Mouse (Mus musculus) T-helper 17 cell (primary cell): Measurements from ENCODE around the gene Kank1.

ENCODE experiments used
- in situ Hi-C, 2 experiments: fragments of 300-600 bp; cut with MboI, MseI; formaldehyde crosslinking; loops; 1 replicate in 1 of 2; 2 replicates in 1 of 2; pipeline ENCODE4 v1.15.1; 2025; ENCODE audit warnings: high pct_unique_total_duplicates in 2 of 2

Gene Kank1

GRCm38 (mm10) chr19:25236596-25237491 is at the start of gene Kank1:
Gene Kank1 (plus strand): TSS chr19:25236975.
- in situ Hi-C loops: loop anchor here in 1 of 2 experiments (25.0 kb wide), 1 partner anchor 1300 kb away; no protein-coding TSS in a partner anchor

DNA sequence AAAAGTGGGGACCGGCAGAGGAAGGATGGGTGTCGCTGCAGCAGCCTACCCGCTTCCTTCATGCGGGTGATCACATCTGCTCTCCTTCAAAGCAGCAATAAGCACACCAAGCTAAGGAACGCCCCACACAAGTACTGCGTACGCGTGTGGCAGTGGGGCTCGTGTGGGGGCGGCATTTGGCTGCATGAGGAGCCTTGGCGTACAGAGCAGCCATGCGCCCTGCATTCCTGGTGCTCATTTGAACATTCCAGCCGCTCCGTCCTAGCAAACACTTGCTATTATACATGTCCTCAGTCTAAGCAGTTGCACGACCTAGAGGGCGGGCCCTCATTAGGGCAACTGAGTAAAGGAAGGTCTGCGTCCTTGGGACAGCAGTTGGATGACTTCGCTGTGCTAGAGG is 49.1 kb upstream of the Kank1 start:
- in situ Hi-C loops: no loop called here

DNA sequence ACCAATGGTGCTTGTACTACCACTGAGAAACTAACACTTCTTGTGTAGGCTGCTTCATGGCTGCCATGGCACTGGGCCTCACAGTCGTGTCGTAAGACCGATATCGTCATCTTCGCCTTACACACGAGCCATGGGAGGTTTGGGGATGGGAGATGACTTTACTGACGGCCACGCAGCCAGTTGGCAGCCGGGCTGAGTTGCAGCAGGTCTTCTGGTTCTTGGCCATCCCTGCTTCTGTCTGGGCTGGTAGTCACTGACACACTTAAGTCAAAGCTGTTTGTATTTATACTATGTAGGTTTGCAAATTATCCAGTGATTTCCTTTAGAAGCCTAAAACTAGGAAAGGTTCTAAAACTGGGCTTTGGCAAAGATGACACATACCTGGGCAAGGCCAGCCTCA is 43.0 kb upstream of the Kank1 start:
- in situ Hi-C loops: no loop called here

DNA sequence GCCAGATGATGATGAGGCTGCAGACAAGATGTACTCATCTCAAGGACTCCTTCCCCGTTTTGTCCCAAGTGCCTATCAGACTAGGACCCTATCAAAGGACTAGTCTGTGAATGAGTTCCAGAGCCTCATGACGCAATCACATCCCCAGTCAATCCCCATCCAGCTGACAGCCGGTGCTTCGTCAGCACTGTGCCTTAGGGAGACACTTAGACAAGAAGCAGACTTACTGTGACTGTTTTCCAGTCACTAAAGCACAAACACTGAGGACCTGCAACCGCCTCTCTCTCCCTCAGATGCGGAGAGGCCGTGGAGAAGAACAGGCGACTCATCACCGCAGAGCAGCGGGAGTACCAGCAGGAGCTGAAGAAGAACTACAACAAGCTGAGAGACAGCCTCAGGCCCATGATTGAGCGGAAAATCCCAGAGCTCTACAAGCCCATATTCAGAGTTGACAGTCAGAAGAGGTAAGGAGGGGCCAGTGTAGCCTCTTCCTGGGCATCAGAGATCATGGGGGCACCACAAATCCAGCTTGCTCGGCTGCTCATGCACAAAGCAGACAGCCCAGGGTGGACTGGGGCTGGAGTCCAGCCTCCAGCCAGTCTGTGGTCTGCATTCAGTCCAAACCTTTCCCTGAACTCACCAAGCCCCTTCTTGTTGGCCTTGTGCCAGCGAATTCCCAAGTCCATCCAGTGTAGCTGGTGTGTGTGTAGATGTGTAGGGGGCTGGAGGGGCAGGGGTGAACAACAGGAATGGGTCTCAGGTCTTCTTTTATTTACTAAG is 36.5 kb upstream of the Kank1 start:
- in situ Hi-C loops: no loop called here

- in situ Hi-C loops: no loop called here
Measured at GRCm38 (mm10) chr19:25203077-25203476, 33.7 kb upstream of the Kank1 start.

- in situ Hi-C loops: no loop called here
Measured at GRCm38 (mm10) chr19:25206969-25207368, 29.8 kb upstream of the Kank1 start.

DNA sequence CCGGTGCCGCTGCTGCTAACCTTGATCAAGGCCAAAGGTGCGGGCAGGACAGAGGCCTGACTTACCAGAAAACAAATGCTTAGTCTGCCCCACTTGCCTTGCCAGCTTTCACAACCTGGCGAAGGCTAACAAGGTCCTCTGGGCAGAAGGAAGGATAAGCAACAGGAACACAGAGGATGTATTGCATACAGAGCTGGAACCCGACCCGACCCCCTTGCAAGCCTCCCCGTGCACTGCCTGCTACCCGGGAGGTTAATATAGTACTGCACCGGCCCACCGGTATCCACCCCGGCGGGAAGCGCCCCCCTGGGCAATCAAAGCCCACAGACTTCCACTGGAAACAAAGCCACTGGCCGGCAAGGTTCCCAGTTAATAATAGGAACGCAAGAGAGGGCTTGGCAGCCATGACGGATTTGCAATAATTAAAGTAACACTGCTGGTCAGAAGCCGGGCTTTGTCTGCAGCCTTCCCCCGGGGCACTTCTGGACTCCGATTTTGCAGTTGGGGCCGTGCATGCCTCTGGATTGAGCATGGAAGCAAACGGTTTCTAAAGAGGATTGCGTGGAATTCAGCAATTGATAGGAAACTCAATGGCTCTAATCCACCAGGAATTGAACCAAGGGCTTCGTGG is 28.9 kb upstream of the Kank1 start:
- in situ Hi-C loops: no loop called here

DNA sequence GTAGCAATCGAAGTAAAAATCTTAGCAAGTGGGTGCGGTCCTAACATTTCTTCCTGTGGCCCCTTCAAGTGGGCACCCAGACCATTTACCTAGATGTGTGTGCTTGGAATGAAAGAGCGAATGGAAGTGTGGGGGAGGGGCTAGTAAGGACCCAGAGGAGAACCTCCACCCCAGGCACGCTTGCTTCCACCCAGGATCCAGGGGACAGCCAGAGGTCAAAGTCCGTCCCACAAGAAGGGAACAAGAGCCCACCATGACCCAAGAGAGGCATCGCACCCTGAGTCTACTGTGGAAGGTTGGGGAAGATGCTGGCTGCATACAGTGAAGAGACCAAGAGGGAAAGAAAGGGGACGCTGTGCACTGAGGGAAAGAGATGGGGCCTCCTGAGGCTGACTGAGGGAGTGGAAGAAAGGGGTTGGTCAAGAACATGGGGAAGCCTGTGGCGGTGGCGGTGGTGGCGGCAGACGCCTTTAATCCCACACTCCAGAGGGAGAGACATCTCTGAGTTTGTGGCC is 28.1 kb upstream of the Kank1 start:
- in situ Hi-C loops: no loop called here

- in situ Hi-C loops: no loop called here
Measured at GRCm38 (mm10) chr19:25220611-25221010, 16.2 kb upstream of the Kank1 start.

DNA sequence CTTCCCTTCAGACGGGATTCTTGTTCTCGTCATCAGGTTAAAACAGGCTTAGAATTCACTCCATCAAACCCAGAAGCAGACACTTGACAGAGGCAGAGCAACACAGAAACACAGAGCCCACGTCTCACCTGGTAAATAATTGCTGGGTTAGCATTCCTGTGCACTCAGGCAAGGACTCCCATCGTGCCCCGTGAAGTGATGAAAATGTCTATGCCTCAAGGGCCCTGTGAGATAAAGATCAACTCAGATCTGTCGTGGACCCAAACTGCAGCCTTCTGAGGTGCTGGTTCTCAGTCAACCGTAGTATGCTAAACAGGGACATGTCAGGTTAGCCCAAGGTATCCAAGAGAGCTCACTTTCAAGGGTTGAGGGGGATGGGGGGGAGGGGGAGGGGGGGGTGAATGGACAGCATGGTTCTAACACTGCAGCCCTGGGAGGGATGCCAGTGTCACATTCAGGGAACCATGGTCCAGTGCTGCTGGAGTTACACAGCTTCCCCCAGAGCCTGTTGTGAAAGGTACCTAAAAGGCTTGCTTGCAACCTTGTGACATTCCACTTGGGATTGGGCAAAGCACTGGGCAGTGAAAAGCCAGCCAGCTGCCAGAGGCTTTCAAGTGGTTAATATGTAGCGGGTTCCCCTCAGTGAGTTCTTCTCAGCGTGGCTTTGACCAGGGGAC is 14.7 kb upstream of the Kank1 start:
- in situ Hi-C loops: no loop called here

DNA sequence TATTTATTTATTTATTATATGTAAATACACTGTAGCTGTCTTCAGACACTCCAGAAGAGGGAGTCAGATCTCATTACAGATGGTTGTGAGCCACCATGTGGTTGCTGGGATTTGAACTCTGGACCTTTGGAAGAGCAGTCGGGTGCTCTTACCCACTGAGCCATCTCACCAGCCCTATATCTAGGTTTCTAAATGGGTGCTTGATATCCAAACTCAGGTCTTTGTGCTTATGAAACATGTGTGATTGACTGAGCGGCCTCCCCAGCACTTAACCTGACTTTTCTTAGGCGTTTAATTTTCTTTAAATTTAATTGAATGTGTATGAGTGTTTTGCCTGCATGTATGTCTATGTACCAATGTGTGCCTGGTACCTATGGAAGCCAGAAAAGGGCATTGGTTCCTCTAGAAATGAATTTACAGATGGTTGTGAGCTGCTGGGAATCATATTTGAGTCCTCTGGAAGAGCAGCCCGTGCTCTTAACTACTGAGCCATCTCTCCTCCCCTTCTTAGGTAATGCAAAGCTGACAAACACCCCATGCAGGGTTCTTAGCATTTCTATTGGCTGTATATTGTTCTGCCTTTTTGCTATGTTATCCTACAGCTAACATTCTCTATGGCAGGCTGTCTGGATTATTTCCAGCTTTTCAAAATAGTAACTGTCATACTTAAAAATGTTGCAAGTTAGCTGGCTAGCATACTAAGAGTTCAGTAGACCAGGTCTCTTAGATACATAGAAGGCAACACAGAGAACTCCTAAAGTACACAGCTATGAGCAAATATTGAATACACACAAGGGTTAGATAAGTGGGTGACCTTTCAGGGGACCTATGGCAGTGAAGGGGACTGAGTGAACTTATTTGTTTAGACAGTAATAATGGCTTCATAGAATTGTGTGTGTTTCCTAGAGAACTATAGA is 6.5 kb upstream of the Kank1 start:
- in situ Hi-C loops: loop anchor here in 1 of 2 experiments (25.0 kb wide), 1 partner anchor 1293 kb away; no protein-coding TSS in a partner anchor

GRCm38 (mm10) chr19:25230975-25231334 is 5.8 kb upstream of the Kank1 start:
- in situ Hi-C loops: loop anchor here in 1 of 2 experiments (25.0 kb wide), 1 partner anchor 1294 kb away; no protein-coding TSS in a partner anchor

DNA sequence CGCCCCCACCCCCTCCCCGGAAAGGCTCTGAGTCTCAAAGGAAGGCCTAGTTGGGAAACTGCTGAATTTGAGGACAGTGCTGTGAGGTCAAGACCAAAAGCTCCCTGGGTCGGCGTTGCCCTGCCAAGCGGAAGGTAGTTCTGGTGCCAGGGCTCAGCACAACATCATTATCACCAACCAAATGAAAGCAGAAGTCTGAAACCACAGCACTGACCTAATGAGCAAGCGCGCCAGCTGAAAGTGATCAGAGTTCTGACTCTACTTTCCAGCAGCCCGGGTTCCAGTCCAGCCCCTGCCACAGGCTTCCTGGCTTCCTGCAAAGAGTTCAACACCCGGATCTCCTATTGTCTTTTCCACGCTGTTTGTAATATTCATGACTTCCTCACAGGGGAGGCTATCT is 4.7 kb upstream of the Kank1 start:
- in situ Hi-C loops: loop anchor here in 1 of 2 experiments (25.0 kb wide), 1 partner anchor 1295 kb away; no protein-coding TSS in a partner anchor

DNA sequence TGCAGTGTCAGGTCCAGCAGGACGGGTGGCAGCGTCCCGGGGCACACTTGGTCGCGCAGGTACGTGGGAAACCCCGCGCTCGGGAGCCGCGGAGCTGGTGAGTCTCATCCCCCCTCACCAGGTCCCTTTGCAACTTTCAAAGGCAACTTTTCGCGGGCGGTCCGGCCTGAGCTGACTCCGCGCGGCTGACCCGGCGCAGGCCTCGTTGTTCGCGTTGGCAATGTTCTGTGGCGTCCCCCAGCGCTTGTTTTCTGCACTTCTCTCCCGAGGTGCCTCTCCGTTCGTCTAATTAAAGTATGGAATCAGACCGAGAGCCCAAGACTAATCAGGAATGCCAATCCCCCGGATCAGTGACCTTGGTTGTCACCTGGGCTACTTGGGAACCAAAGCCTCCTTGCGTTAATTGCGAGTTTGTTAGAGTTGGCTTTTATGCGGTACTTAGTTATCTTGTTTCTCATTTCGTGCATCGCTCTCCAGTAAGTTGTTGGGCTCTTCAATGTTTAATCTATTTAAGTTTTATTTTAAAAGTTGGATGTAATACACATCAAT is 791 bp downstream of the Kank1 start:
- in situ Hi-C loops: loop anchor here in 1 of 2 experiments (25.0 kb wide), 1 partner anchor 1300 kb away; no protein-coding TSS in a partner anchor

GRCm38 (mm10) chr19:25238121-25238520 is 1.3 kb downstream of the Kank1 start:
- in situ Hi-C loops: loop anchor here in 1 of 2 experiments (25.0 kb wide), 1 partner anchor 1301 kb away; no protein-coding TSS in a partner anchor

GRCm38 (mm10) chr19:25243566-25243965 is 6.8 kb downstream of the Kank1 start:
- in situ Hi-C loops: loop anchor here in 1 of 2 experiments (25.0 kb wide), 1 partner anchor 1306 kb away; no protein-coding TSS in a partner anchor

GRCm38 (mm10) chr19:25246062-25246461 is 9.3 kb downstream of the Kank1 start:
- in situ Hi-C loops: loop anchor here in 1 of 2 experiments (25.0 kb wide), 1 partner anchor 1309 kb away; no protein-coding TSS in a partner anchor

DNA sequence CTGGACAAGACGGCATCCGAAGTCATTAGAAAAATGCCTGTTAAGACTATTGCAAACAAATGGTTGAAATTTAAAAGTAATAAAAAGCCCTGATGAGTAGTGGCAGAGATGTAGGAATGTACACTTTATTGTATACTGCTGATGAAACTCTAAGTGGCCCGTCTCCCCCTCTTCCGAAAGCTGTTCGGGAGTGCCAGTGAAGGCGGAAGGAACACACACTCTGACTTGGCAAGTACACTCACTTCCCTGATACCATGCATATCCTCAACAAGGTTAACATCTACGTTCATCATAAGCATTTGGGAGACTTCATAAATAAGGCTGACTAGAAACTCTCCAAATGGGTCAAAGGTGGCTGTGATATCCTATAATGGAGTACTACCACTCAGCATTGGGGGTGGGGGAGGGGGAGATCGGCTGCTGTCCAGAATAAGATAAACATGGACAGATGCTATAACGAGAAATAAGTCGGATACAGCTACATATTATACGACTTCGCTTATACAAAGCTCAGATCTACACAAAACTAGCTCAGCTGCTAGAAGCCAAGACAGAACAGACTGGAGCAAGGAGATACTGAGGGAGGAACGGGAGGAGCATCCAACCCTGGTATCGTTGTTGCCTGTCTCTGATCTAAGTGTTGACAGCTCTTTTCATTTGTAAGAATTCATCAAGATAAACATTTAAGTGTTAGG is 11.2 kb downstream of the Kank1 start:
- in situ Hi-C loops: loop anchor here in 1 of 2 experiments (25.0 kb wide), 1 partner anchor 1311 kb away; no protein-coding TSS in a partner anchor
